Comparison of ENCODE assay signal across 8 mouse cellular contexts in the genomic region with DNA sequence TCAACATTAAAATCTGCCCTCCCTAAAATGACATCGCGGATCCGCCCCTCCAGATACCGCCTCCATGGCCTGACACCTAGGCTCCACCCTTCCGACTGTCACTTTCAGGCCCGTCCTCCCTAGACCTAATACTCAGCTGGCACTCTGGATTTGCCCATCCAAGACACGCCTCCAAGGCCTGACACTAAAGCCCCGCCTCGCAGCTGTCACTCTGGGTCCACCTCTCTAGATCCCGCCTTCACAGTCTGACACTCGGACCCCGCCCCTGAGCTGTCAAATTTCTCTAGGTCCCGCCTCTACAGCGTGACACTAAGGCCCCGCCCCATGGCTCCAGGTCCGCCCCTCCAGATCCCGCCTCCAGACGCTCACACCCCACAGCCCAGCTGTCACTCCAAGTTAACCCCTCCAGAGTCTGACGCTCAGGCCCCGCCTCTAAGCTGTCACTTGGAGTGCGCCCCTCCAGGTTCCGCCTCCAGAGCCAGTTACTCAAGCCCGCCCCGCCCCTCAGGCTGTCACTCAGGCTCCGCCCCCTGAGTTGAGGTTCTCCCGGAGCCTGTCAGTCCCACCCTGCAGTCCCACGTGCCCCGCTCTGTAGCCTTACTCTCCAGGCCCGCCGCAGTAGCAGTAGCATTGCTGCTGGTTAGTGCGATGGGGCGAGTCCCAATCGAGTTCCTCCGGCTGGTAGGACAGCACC. TPM values are rescaled to one million over a fixed set of nuclear protein-coding genes. Genes with fewer than 3 reads are reported as not detected.
A peak's percentile ranks its signal among the peaks of the same experiment; 100 is the strongest.
DNase-seq lines count a peak whose midpoint lies in the region; ATAC-seq and TF ChIP-seq lines count a peak whose summit lies in the region.

No protein-coding gene starts in this region.

- TF ChIP-seq POLR2A in brain, embryonic 14.5 days (IDR thresholded peaks at IDR 0.05; ENCODE audit: borderline replicate concordance, extremely low read depth, insufficient read depth, insufficient read length, poor library complexity, severe bottlenecking): no peak
- peak; percentile 61; the same call in 1 of the 2 replicates for TF ChIP-seq POLR2A in liver, adult 2 months (IDR thresholded peaks at IDR 0.05; ENCODE audit: extremely low read depth, insufficient read depth, low read length)
- TF ChIP-seq POLR2A in myocyte (IDR thresholded peaks at IDR 0.05; ENCODE audit: insufficient read length, low read depth): peak; percentile 72

- H3K36me3 ChIP-seq in C2C12 (ENCODE audit: control insufficient read depth, insufficient read depth) (peaks cover 46% of the 10 kb centered on the region), myocyte (ENCODE audit: control insufficient read depth, insufficient read depth) (no peaks in the 10 kb centered on the region)
- peaks cover 75% of the 10 kb centered on the region for H3K36me3 ChIP-seq in erythroblast, embryonic 14.5 days (ENCODE audit: control insufficient read depth)
- no peaks in the 10 kb centered on the region for H3K36me3 ChIP-seq in heart, embryonic 11.5 days (ENCODE audit: control insufficient read depth, insufficient read depth, low read length)
- peaks cover 13% of the 10 kb centered on the region; the same call in 1 of the 2 replicates for H3K36me3 ChIP-seq in kidney, embryonic 16.5 days (ENCODE audit: insufficient read depth, low read length)
- no peaks in the 10 kb centered on the region for H3K36me3 ChIP-seq in liver, adult 2 months (ENCODE audit: control insufficient read depth, insufficient read depth, low read length)
- no peaks in the 10 kb centered on the region for H3K36me3 ChIP-seq in splenic B cell, adult 2 months (ENCODE audit: control insufficient read depth, insufficient read depth, low read length, poor library complexity, severe bottlenecking)

- DNase-seq in brain, embryonic 14.5 days (ENCODE audit: low read depth): peak; percentile 99
- peak; percentile 99 for DNase-seq in liver, adult 2 months (ENCODE audit: extremely low read depth, low read depth, low spot score)
- peak; percentile 98 for DNase-seq in splenic B cell, adult 2 months (ENCODE audit: low read depth, low spot score)

- H3K4me1 ChIP-seq in erythroblast, embryonic 14.5 days (ENCODE audit: control insufficient read depth): peaks cover 46% of the 10 kb centered on the region
- H3K4me1 ChIP-seq in heart, embryonic 11.5 days (ENCODE audit: control insufficient read depth, insufficient read depth, low read length): 0 out of 2 replicates have a peak, but pooled peaks cover 4% of the 10 kb centered on the region
- H3K4me1 ChIP-seq in kidney, embryonic 16.5 days (ENCODE audit: insufficient read depth, low read length): peaks cover 3% of the 10 kb centered on the region; the same call in 1 of the 2 replicates
- peaks cover 10% of the 10 kb centered on the region; the same call in 1 of the 2 replicates for H3K4me1 ChIP-seq in liver, adult 2 months (ENCODE audit: control insufficient read depth, insufficient read depth, low read length)

- WGBS in heart, embryonic 11.5 days (ENCODE audit: insufficient replicate concordance): under 1% methylated on average over 34 of the region's 34 CpGs
- WGBS in kidney, embryonic 16.5 days: 1% methylated on average over 34 of the region's 34 CpGs
- WGBS in liver, adult 2 months: 2% methylated on average over 34 of the region's 34 CpGs

- no peaks in the 10 kb centered on the region for H3K79me2 ChIP-seq in C2C12 (ENCODE audit: control insufficient read depth, insufficient read depth)
- no peaks in the 10 kb centered on the region for H3K79me2 ChIP-seq in liver, adult 2 months (ENCODE audit: control insufficient read depth, insufficient read depth, low read length)
- no peaks in the 10 kb centered on the region for H3K79me2 ChIP-seq in myocyte (ENCODE audit: control insufficient read depth, insufficient read depth)

- no peak for TF ChIP-seq CTCF in C2C12 (IDR thresholded peaks at IDR 0.05; ENCODE audit: control insufficient read depth, insufficient read depth, insufficient read length)
- no peak for TF ChIP-seq CTCF in brain, embryonic 14.5 days (IDR thresholded peaks at IDR 0.05; ENCODE audit: borderline replicate concordance, extremely low read depth, insufficient read depth, insufficient read length)
- TF ChIP-seq CTCF in liver, adult 2 months (IDR thresholded peaks at IDR 0.05; ENCODE audit: low read depth, low read length): no peak

- H3K4me2 ChIP-seq in heart, embryonic 11.5 days: peak overlapping the region; percentile 68
- H3K4me2 ChIP-seq in kidney, embryonic 16.5 days (replicated peaks; ENCODE audit: low read depth, low read length): peak overlapping the region; percentile 61
- H3K4me2 ChIP-seq in myocyte (ENCODE audit: low read depth): peak overlapping the region; percentile 96

- 0 out of 2 replicates have a peak overlapping the region, but pooled peaks have one; percentile 30 for H3K27ac ChIP-seq in heart, embryonic 11.5 days (ENCODE audit: low read depth, low read length)
- 0 out of 2 replicates have a peak overlapping the region, but pooled peaks have one; percentile 9 for H3K27ac ChIP-seq in kidney, embryonic 16.5 days (ENCODE audit: low read length)
- H3K27ac ChIP-seq in liver, adult 2 months (replicated peaks; ENCODE audit: insufficient read depth, low read depth, low read length): 0 out of 2 replicates have a peak overlapping the region, but pooled peaks have one; percentile 3

- H3K27me3 ChIP-seq in C2C12 (ENCODE audit: control insufficient read depth, insufficient read depth, insufficient read length): no peaks in the 10 kb centered on the region
- no peaks in the 10 kb centered on the region for H3K27me3 ChIP-seq in erythroblast, embryonic 14.5 days (ENCODE audit: control insufficient read depth)
- H3K27me3 ChIP-seq in heart, embryonic 11.5 days (ENCODE audit: control insufficient read depth, insufficient read depth, low read length): no peaks in the 10 kb centered on the region
- H3K27me3 ChIP-seq in kidney, embryonic 16.5 days (ENCODE audit: insufficient read depth, low read length): no peaks in the 10 kb centered on the region
- no peaks in the 10 kb centered on the region for H3K27me3 ChIP-seq in liver, adult 2 months (ENCODE audit: control insufficient read depth, insufficient read depth, low read length)
- no peaks in the 10 kb centered on the region for H3K27me3 ChIP-seq in myocyte (ENCODE audit: control insufficient read depth, insufficient read depth, insufficient read length)
- no peaks in the 10 kb centered on the region for H3K27me3 ChIP-seq in splenic B cell, adult 2 months (ENCODE audit: control insufficient read depth, insufficient read depth, low read length, poor library complexity, severe bottlenecking)

- ATAC-seq in heart, embryonic 11.5 days (replicated peaks; ENCODE audit: insufficient number of reproducible peaks, low FRiP score, low TSS enrichment): peak; percentile 98
- peak; percentile 96 for ATAC-seq in kidney, embryonic 16.5 days (ENCODE audit: low FRiP score, low TSS enrichment)

- H3K4me3 ChIP-seq in C2C12 (ENCODE audit: insufficient read depth, poor library complexity, severe bottlenecking) (no peak overlapping the region), myocyte (peak overlapping the region; percentile 9)
- peak overlapping the region; percentile 65 for H3K4me3 ChIP-seq in erythroblast, embryonic 14.5 days (replicated peaks)
- H3K4me3 ChIP-seq in heart, embryonic 11.5 days (ENCODE audit: low read depth, low read length): peak overlapping the region; percentile 16
- H3K4me3 ChIP-seq in kidney, embryonic 16.5 days (ENCODE audit: low read length): peak overlapping the region; percentile 36
- H3K4me3 ChIP-seq in liver, adult 2 months (ENCODE audit: insufficient read depth, low read depth, low read length): peak overlapping the region; percentile 33

- H3K9me3 ChIP-seq in erythroblast, embryonic 14.5 days (ENCODE audit: control insufficient read depth, low read length): peaks cover 3% of the 10 kb centered on the region; the same call in 1 of the 2 replicates
- no peaks in the 10 kb centered on the region for H3K9me3 ChIP-seq in heart, embryonic 11.5 days (replicated peaks; ENCODE audit: control insufficient read depth, low read length)
- no peaks in the 10 kb centered on the region for H3K9me3 ChIP-seq in kidney, embryonic 16.5 days (ENCODE audit: low read length)

- H3K9ac ChIP-seq in heart, embryonic 11.5 days (ENCODE audit: low read depth, low read length): no peak overlapping the region
- peak overlapping the region; percentile 49 for H3K9ac ChIP-seq in kidney, embryonic 16.5 days (replicated peaks; ENCODE audit: low read length)
- H3K9ac ChIP-seq in liver, adult 2 months (ENCODE audit: low read depth, low read length): peak overlapping the region; percentile 48

- no peak overlapping the region for H3ac ChIP-seq in C2C12 (ENCODE audit: control insufficient read depth, insufficient read length, low read depth)
- H3ac ChIP-seq in myocyte (ENCODE audit: control insufficient read depth, insufficient read length): no peak overlapping the region

- no peaks in the 10 kb centered on the region for H3K79me3 ChIP-seq in C2C12 (ENCODE audit: low read depth)

RNA-seq across cellular contexts. Expression of gene Phf19, which starts 8.8 kb away (rescaled TPM):
- polyA plus RNA-seq in C2C12 (2012; fragmentation: generic; extraction: Trizol): 7.6 TPM
- polyA plus RNA-seq in brain, embryonic 14.5 days (2012; rRNA removed): 3.6 and 5.7 TPM in 2 replicates
- polyA plus RNA-seq in erythroblast, embryonic 14.5 days (2012): 1.8 and 2.1 TPM in 2 replicates
- polyA plus RNA-seq in heart, embryonic 11.5 days (2014; fragmentation: Nextera tagmentation; extraction: Ambion mirVana): 2.7 and 5.3 TPM in 2 replicates
- polyA plus RNA-seq in kidney, embryonic 16.5 days (2015; fragmentation: Nextera tagmentation; extraction: Ambion mirVana): 21.4 and 22.2 TPM in 2 replicates
- 0.20 and 0.55 TPM in 2 replicates for total RNA-seq in liver, adult 2 months (2014; rRNA removed)
- polyA plus RNA-seq in liver, adult 2 months (2012; rRNA removed): 0.21 and 0.61 TPM in 2 replicates
- 4.3 TPM for polyA plus RNA-seq in myocyte (2012; fragmentation: generic; extraction: Trizol)

RNA-seq across cellular contexts. Expression of gene Psmd5, which starts 30.2 kb away (rescaled TPM):
- polyA plus RNA-seq in C2C12 (2012; fragmentation: generic; extraction: Trizol): 38.2 TPM
- 42.4 and 44.3 TPM in 2 replicates for polyA plus RNA-seq in brain, embryonic 14.5 days (2012; rRNA removed)
- polyA plus RNA-seq in erythroblast, embryonic 14.5 days (2012): 0.80 and 1.2 TPM in 2 replicates
- polyA plus RNA-seq in heart, embryonic 11.5 days (2014; fragmentation: Nextera tagmentation; extraction: Ambion mirVana): 68.0 and 71.6 TPM in 2 replicates
- polyA plus RNA-seq in kidney, embryonic 16.5 days (2015; fragmentation: Nextera tagmentation; extraction: Ambion mirVana): 130 and 140 TPM in 2 replicates
- total RNA-seq in liver, adult 2 months (2014; rRNA removed): 31.1 and 32.7 TPM in 2 replicates
- 15.1 and 18.1 TPM in 2 replicates for polyA plus RNA-seq in liver, adult 2 months (2012; rRNA removed)
- polyA plus RNA-seq in myocyte (2012; fragmentation: generic; extraction: Trizol): 27.2 TPM

RNA-seq across cellular contexts. Expression of gene Cutal, which starts 30.8 kb away (rescaled TPM):
- 0.02 TPM for polyA plus RNA-seq in C2C12 (2012; fragmentation: generic; extraction: Trizol)
- 0.14 and 0.16 TPM in 2 replicates for polyA plus RNA-seq in brain, embryonic 14.5 days (2012; rRNA removed)
- not detected in 2 replicates for polyA plus RNA-seq in erythroblast, embryonic 14.5 days (2012)
- polyA plus RNA-seq in heart, embryonic 11.5 days (2014; fragmentation: Nextera tagmentation; extraction: Ambion mirVana): 0.14 TPM in 1 of 2 replicates, not detected in the other
- 13.2 and 13.6 TPM in 2 replicates for polyA plus RNA-seq in kidney, embryonic 16.5 days (2015; fragmentation: Nextera tagmentation; extraction: Ambion mirVana)
- 48.2 and 48.6 TPM in 2 replicates for total RNA-seq in liver, adult 2 months (2014; rRNA removed)
- 341 and 358 TPM in 2 replicates for polyA plus RNA-seq in liver, adult 2 months (2012; rRNA removed)
- not detected for polyA plus RNA-seq in myocyte (2012; fragmentation: generic; extraction: Trizol)

RNA-seq across cellular contexts. Expression of gene Traf1, which starts 56.6 kb away (rescaled TPM):
- polyA plus RNA-seq in C2C12 (2012; fragmentation: generic; extraction: Trizol): 1.8 TPM
- polyA plus RNA-seq in brain, embryonic 14.5 days (2012; rRNA removed): 1.4 and 2.4 TPM in 2 replicates
- not detected in 2 replicates for polyA plus RNA-seq in erythroblast, embryonic 14.5 days (2012)
- polyA plus RNA-seq in heart, embryonic 11.5 days (2014; fragmentation: Nextera tagmentation; extraction: Ambion mirVana): 0.65 and 1.3 TPM in 2 replicates
- polyA plus RNA-seq in kidney, embryonic 16.5 days (2015; fragmentation: Nextera tagmentation; extraction: Ambion mirVana): 30.3 and 33.2 TPM in 2 replicates
- total RNA-seq in liver, adult 2 months (2014; rRNA removed): 0.55 and 1.2 TPM in 2 replicates
- polyA plus RNA-seq in liver, adult 2 months (2012; rRNA removed): 0.75 and 1.2 TPM in 2 replicates
- 1.1 TPM for polyA plus RNA-seq in myocyte (2012; fragmentation: generic; extraction: Trizol)

Comparison
In these comparisons a context has a peak if more than half of its experiments do, and no peak if none do; other contexts are left out.
1. RNA of gene Cutal, which starts 30.8 kb away (polyA plus RNA-seq): 341 to 358 TPM in liver, adult 2 months; 13.2 to 13.6 TPM in kidney, embryonic 16.5 days, 0.14 to 0.16 TPM in brain, embryonic 14.5 days, 0.14 TPM in heart, embryonic 11.5 days, not detected in myocyte (single experiment), 0.02 TPM in C2C12 (single experiment) and not detected in erythroblast, embryonic 14.5 days; every median in the first group is over 10 times any median in the second.
2. Peak in every context shown above with its lines, with median percentiles within 50 percentile points of each other: DNase-seq, H3K27ac ChIP-seq and H3K4me2 ChIP-seq.